Mouse (Mus musculus) forebrain, embryonic 14.5 days (tissue): ENCODE results near the gene Wfdc2. TPM values are rescaled to one million over a fixed set of nuclear protein-coding genes. Genes with fewer than 3 reads are reported as not detected.
A peak's percentile ranks its signal among the peaks of the same experiment; 100 is the strongest.
"Not testable (repeated sequence)": the region's sequence is repeated elsewhere in the genome, so short reads cannot be mapped to it uniquely, and the experiment has no call there.

Experiments
- ATAC-seq: fragments of 200-750 bp; cut with Nextera tagmentation; 2 replicates; pipeline ENCODE4 v1.8.0; 2017; ENCODE audit warnings: mild to moderate bottlenecking, moderate library complexity
- DNase-seq: peaks from one replicate; pipeline ENCODE4 v3.0.0-alpha.2; 2015; ENCODE audit warnings: low spot score
- H3K27ac ChIP-seq: fragments of 300-500 bp; sonication (generic); 2 replicates; pipeline ENCODE4 v1.5.1; 2014; ENCODE audit warnings: low read depth, mild to moderate bottlenecking, control low read depth, low read length, moderate library complexity
- H3K27me3 ChIP-seq: fragments of 300-500 bp; sonication (generic); replicated peaks from 2 replicates; pipeline ENCODE4 v1.6.1; 2014; ENCODE audit warnings: low read length, control low read depth, mixed read lengths; ENCODE audit not compliant: control insufficient read depth, insufficient read depth
- H3K36me3 ChIP-seq: fragments of 300-500 bp; sonication (generic); 2 replicates; pipeline ENCODE4 v1.6.1; 2014; ENCODE audit warnings: low read length, control low read depth; ENCODE audit not compliant: control insufficient read depth, insufficient read depth
- H3K4me1 ChIP-seq: fragments of 300-500 bp; sonication (generic); 2 replicates; pipeline ENCODE4 v1.6.1; 2014; ENCODE audit warnings: antibody characterized with exemption, low read length, control low read depth; ENCODE audit not compliant: control insufficient read depth, insufficient read depth
- H3K4me2 ChIP-seq: fragments of 300-500 bp; sonication (generic); 2 replicates; pipeline ENCODE4 v1.6.1; 2014; ENCODE audit warnings: mild to moderate bottlenecking, control low read depth, low read length
- H3K4me3 ChIP-seq: fragments of 300-500 bp; sonication (generic); 2 replicates; pipeline ENCODE4 v1.5.1; 2014; ENCODE audit warnings: low read depth, low read length, control low read depth
- H3K9ac ChIP-seq: fragments of 300-500 bp; sonication (generic); 2 replicates; pipeline ENCODE4 v1.6.1; 2014; ENCODE audit warnings: mild to moderate bottlenecking, low read length, control low read depth, moderate library complexity
- H3K9me3 ChIP-seq: fragments of 300-500 bp; sonication (generic); replicated peaks from 2 replicates; pipeline ENCODE4 v1.6.1; 2016; ENCODE audit warnings: low read length, control low read depth, mixed read lengths; ENCODE audit not compliant: control insufficient read depth
- WGBS: fragments of 180-500 bp; shearing (Covaris S2); extraction: QIAGEN DNeasy Blood & Tissue Kit; methylation state at CpG from one replicate; pipeline ENCODE4 v1.1.7; 2014; 5-methylcytosine and 5-hydroxymethylcytosine counted together
- polyA plus RNA-seq: library from polyadenylated mRNA; unstranded; fragments of >200 nt; fragmentation: Nextera tagmentation; extraction: Ambion mirVana; gene quantifications from 2 replicates; pipeline ENCODE4 v1.2.1, GENCODE M21; 2014

Gene Wfdc2
- polyA plus RNA-seq, 1 experiment from 2014 or later = 5.8 TPM

- no peak overlapping the region for H3K9ac ChIP-seq
- H3K9me3 ChIP-seq = no peaks in the 10 kb centered on the region
- H3K36me3 ChIP-seq = no peaks in the 10 kb centered on the region
- H3K4me1 ChIP-seq = no peaks in the 10 kb centered on the region
- ATAC-seq (no peak), DNase-seq (no peak)
- WGBS = 48% methylated on average over 16 of the region's 16 CpGs
- H3K27ac ChIP-seq = no peak overlapping the region
- peaks cover 3% of the 10 kb centered on the region; the same call in 1 of the 2 replicates for H3K27me3 ChIP-seq
- no peak overlapping the region for H3K4me3 ChIP-seq
- no peak overlapping the region for H3K4me2 ChIP-seq
Measured at GRCm38 (mm10) chr2:164558991-164559645, 3.1 kb upstream of the Wfdc2 start.

- 93% methylated on average over 8 of the region's 8 CpGs for WGBS
- Histone ChIP-seq H3K4me2 (no peak overlapping the region), H3K27me3 (peaks cover 3% of the 10 kb centered on the region; the same call in 1 of the 2 replicates), H3K9ac (no peak overlapping the region), H3K27ac (no peak overlapping the region), H3K9me3 (no peaks in the 10 kb centered on the region), H3K4me1 (no peaks in the 10 kb centered on the region), H3K36me3 (no peaks in the 10 kb centered on the region), H3K4me3 (no peak overlapping the region)
- ATAC-seq (no peak), DNase-seq (no peak)
Measured at GRCm38 (mm10) chr2:164560106-164560505, 2.1 kb upstream of the Wfdc2 start.

GRCm38 (mm10) chr2:164563339-164564038 lies 1.3 kb downstream of the Wfdc2 start:
- peak overlapping the region; percentile 63 for H3K9ac ChIP-seq
- no peaks in the 10 kb centered on the region for H3K9me3 ChIP-seq
- peak; percentile 72 for DNase-seq
- peaks cover 3% of the 10 kb centered on the region; the same call in 1 of the 2 replicates for H3K27me3 ChIP-seq
- peak; percentile 66 for ATAC-seq
- H3K4me1 ChIP-seq = no peaks in the 10 kb centered on the region
- H3K36me3 ChIP-seq = no peaks in the 10 kb centered on the region
- H3K4me2 ChIP-seq = peak overlapping the region; percentile 78
- no peak overlapping the region for H3K27ac ChIP-seq
- under 1% methylated on average over 32 of the region's 32 CpGs for WGBS
- H3K4me3 ChIP-seq = peak overlapping the region; percentile 36

GRCm38 (mm10) chr2:164564346-164564745 lies 2.1 kb downstream of the Wfdc2 start:
- DNase-seq (peak; percentile 7), ATAC-seq (no peak)
- H3K4me2 ChIP-seq = no peak overlapping the region
- H3K36me3 ChIP-seq = no peaks in the 10 kb centered on the region
- no peaks in the 10 kb centered on the region; the same call in 1 of the 2 replicates for H3K27me3 ChIP-seq
- H3K9ac ChIP-seq = no peak overlapping the region
- no peak overlapping the region for H3K27ac ChIP-seq
- 65% methylated on average over 5 of the region's 5 CpGs for WGBS
- no peaks in the 10 kb centered on the region for H3K9me3 ChIP-seq
- H3K4me1 ChIP-seq = no peaks in the 10 kb centered on the region
- no peak overlapping the region for H3K4me3 ChIP-seq

- H3K36me3 ChIP-seq = no peaks in the 10 kb centered on the region
- no peak overlapping the region for H3K4me2 ChIP-seq
- H3K9ac ChIP-seq = no peak overlapping the region
- H3K4me3 ChIP-seq = no peak overlapping the region
- H3K9me3 ChIP-seq = no peaks in the 10 kb centered on the region
- H3K27me3 ChIP-seq = no peaks in the 10 kb centered on the region; the same call in 1 of the 2 replicates
- no peak overlapping the region for H3K27ac ChIP-seq
- ATAC-seq (no peak), DNase-seq (no peak)
- WGBS = 84% methylated on average over 2 of the region's 2 CpGs
- no peaks in the 10 kb centered on the region for H3K4me1 ChIP-seq
Measured at GRCm38 (mm10) chr2:164566997-164567396, 4.8 kb downstream of the Wfdc2 start.

GRCm38 (mm10) chr2:164567460-164567859 lies 5.2 kb downstream of the Wfdc2 start:
- Histone ChIP-seq H3K4me3 (no peak overlapping the region), H3K9me3 (no peaks in the 10 kb centered on the region), H3K9ac (no peak overlapping the region), H3K4me2 (no peak overlapping the region), H3K27ac (no peak overlapping the region), H3K36me3 (no peaks in the 10 kb centered on the region), H3K27me3 (no peaks in the 10 kb centered on the region; the same call in 1 of the 2 replicates), H3K4me1 (no peaks in the 10 kb centered on the region)
- DNase-seq = no peak
- WGBS = 93% methylated on average over 5 of the region's 5 CpGs
- no peak for ATAC-seq

- H3K4me3 ChIP-seq, DNase-seq, H3K9me3 ChIP-seq, H3K36me3 ChIP-seq, ATAC-seq, H3K27me3 ChIP-seq, H3K27ac ChIP-seq, H3K4me2 ChIP-seq, H3K4me1 ChIP-seq, H3K9ac ChIP-seq: not testable (repeated sequence)
- WGBS = 88% methylated on average over 6 of the region's 6 CpGs
Measured at GRCm38 (mm10) chr2:164573359-164573758, 11.1 kb downstream of the Wfdc2 start, which contains the start of gene Spint3. TSS of gene Spint3 (minus strand) at chr2:164573459.

GRCm38 (mm10) chr2:164585025-164585725 lies 23.0 kb downstream of the Wfdc2 start, which contains the start of gene Wfdc6a:
TSS of gene Wfdc6a (minus strand) at chr2:164585447.
- not testable (repeated sequence) for H3K9me3 ChIP-seq, H3K4me1 ChIP-seq, H3K36me3 ChIP-seq, H3K27me3 ChIP-seq, H3K9ac ChIP-seq, ATAC-seq, H3K4me3 ChIP-seq, H3K27ac ChIP-seq, H3K4me2 ChIP-seq, DNase-seq
- 53% methylated on average over 13 of the region's 13 CpGs for WGBS
